Mouse (Mus musculus): ENCODE data around the gene Acyp1. TPM values are rescaled to one million over a fixed set of nuclear protein-coding genes. Genes with fewer than 3 reads are reported as not detected.

Acyp1 gene
- polyA plus RNA-seq, 1 experiment from 2014 or later = 75.7 TPM

GRCm38 (mm10) chr12:85264940-85265339 lies 23.3 kb downstream of the Acyp1 start:
- no peak for ATAC-seq
- WGBS = 69% methylated on average over 7 of the region's 7 CpGs

GRCm38 (mm10) chr12:85264531-85264930 lies 23.7 kb downstream of the Acyp1 start:
- peaks cover 17% of the 10 kb centered on the region; the same call in 1 of the 2 replicates for H3K36me3 ChIP-seq (ENCODE audit: poor library complexity, severe bottlenecking)
- ATAC-seq = no peak
- peaks cover 3% of the 10 kb centered on the region; the same call in 1 of the 2 replicates for H3K4me1 ChIP-seq
- no peak overlapping the region for H3K4me2 ChIP-seq
- no peak overlapping the region for H3K4me3 ChIP-seq
- 84% methylated on average over 8 of the region's 8 CpGs for WGBS
- H3K9ac ChIP-seq = no peak overlapping the region
- H3K9me3 ChIP-seq (replicated peaks) = no peaks in the 10 kb centered on the region
- H3K27me3 ChIP-seq = no peaks in the 10 kb centered on the region
- no peak overlapping the region for H3K27ac ChIP-seq

More at GRCm38 (mm10) chr12:85264940-85265339, 23.3 kb downstream of the Acyp1 start:
- H3K4me1 ChIP-seq = peaks cover 6% of the 10 kb centered on the region
- H3K9ac ChIP-seq = no peak overlapping the region
- no peak overlapping the region for H3K27ac ChIP-seq
- no peaks in the 10 kb centered on the region for H3K27me3 ChIP-seq
- no peak overlapping the region for H3K4me3 ChIP-seq
- H3K9me3 ChIP-seq (replicated peaks) = no peaks in the 10 kb centered on the region
- no peak overlapping the region for H3K4me2 ChIP-seq
- H3K36me3 ChIP-seq (ENCODE audit: poor library complexity, severe bottlenecking) = peaks cover 17% of the 10 kb centered on the region; the same call in 1 of the 2 replicates

GRCm38 (mm10) chr12:85263190-85263589 lies 25.0 kb downstream of the Acyp1 start:
- no peak for ATAC-seq
- 79% methylated on average over 5 of the region's 5 CpGs for WGBS
- H3K27ac ChIP-seq = no peak overlapping the region
- H3K4me3 ChIP-seq = no peak overlapping the region
- H3K36me3 ChIP-seq (ENCODE audit: poor library complexity, severe bottlenecking) = peaks cover 19% of the 10 kb centered on the region; the same call in 1 of the 2 replicates
- H3K9ac ChIP-seq = no peak overlapping the region
- H3K27me3 ChIP-seq = no peaks in the 10 kb centered on the region
- peaks cover 3% of the 10 kb centered on the region; the same call in 1 of the 2 replicates for H3K4me1 ChIP-seq
- no peak overlapping the region for H3K4me2 ChIP-seq
- no peaks in the 10 kb centered on the region for H3K9me3 ChIP-seq (replicated peaks)

GRCm38 (mm10) chr12:85262489-85262888 lies 25.7 kb downstream of the Acyp1 start:
- no peak overlapping the region for H3K27ac ChIP-seq
- ATAC-seq = no peak

GRCm38 (mm10) chr12:85257008-85257639 lies 31.1 kb downstream of the Acyp1 start:
- no peaks in the 10 kb centered on the region for H3K9me3 ChIP-seq (replicated peaks)
- no peaks in the 10 kb centered on the region for H3K27me3 ChIP-seq
- H3K36me3 ChIP-seq (ENCODE audit: poor library complexity, severe bottlenecking) = 0 out of 2 replicates have a peak, but pooled peaks cover 2% of the 10 kb centered on the region
- ATAC-seq = no peak
- H3K4me3 ChIP-seq = no peak overlapping the region
- no peak overlapping the region for H3K27ac ChIP-seq
- no peaks in the 10 kb centered on the region for H3K4me1 ChIP-seq
- no peak overlapping the region for H3K9ac ChIP-seq
- H3K4me2 ChIP-seq = no peak overlapping the region
- 87% methylated on average over 7 of the region's 7 CpGs for WGBS

More at GRCm38 (mm10) chr12:85262489-85262888, 25.7 kb downstream of the Acyp1 start:
- Histone ChIP-seq H3K36me3 (ENCODE audit: poor library complexity, severe bottlenecking) (peaks cover 16% of the 10 kb centered on the region; the same call in 1 of the 2 replicates), H3K4me2 (no peak overlapping the region), H3K9me3 (replicated peaks) (no peaks in the 10 kb centered on the region), H3K9ac (no peak overlapping the region), H3K27me3 (no peaks in the 10 kb centered on the region), H3K4me3 (no peak overlapping the region), H3K4me1 (peaks cover 3% of the 10 kb centered on the region; the same call in 1 of the 2 replicates)
- WGBS = 55% methylated on average over 10 of the region's 10 CpGs

GRCm38 (mm10) chr12:85256074-85256751 lies 32.0 kb downstream of the Acyp1 start:
- no peaks in the 10 kb centered on the region for H3K9me3 ChIP-seq (replicated peaks)
- no peak overlapping the region for H3K9ac ChIP-seq
- no peak overlapping the region for H3K4me2 ChIP-seq
- no peak overlapping the region for H3K27ac ChIP-seq
- 78% methylated on average over 7 of the region's 7 CpGs for WGBS
- no peaks in the 10 kb centered on the region for H3K4me1 ChIP-seq
- no peak for ATAC-seq
- H3K4me3 ChIP-seq = no peak overlapping the region
- 0 out of 2 replicates have a peak, but pooled peaks cover 2% of the 10 kb centered on the region for H3K36me3 ChIP-seq (ENCODE audit: poor library complexity, severe bottlenecking)
- H3K27me3 ChIP-seq = no peaks in the 10 kb centered on the region

- no peak overlapping the region for H3K9ac ChIP-seq
- no peak overlapping the region for H3K4me2 ChIP-seq
- H3K36me3 ChIP-seq (ENCODE audit: poor library complexity, severe bottlenecking) = peaks cover 7% of the 10 kb centered on the region; the same call in 1 of the 2 replicates
- H3K4me1 ChIP-seq = no peaks in the 10 kb centered on the region
- WGBS = 92% methylated on average over 3 of the region's 3 CpGs
- ATAC-seq = no peak
- H3K27ac ChIP-seq = no peak overlapping the region
- no peaks in the 10 kb centered on the region for H3K9me3 ChIP-seq (replicated peaks)
- H3K27me3 ChIP-seq = no peaks in the 10 kb centered on the region
- H3K4me3 ChIP-seq = no peak overlapping the region
Measured at GRCm38 (mm10) chr12:85252083-85252482, 36.2 kb downstream of the Acyp1 start.

- Histone ChIP-seq H3K9ac (no peak overlapping the region), H3K36me3 (ENCODE audit: poor library complexity, severe bottlenecking) (peaks cover 13% of the 10 kb centered on the region; the same call in 1 of the 2 replicates), H3K4me1 (no peaks in the 10 kb centered on the region), H3K27me3 (no peaks in the 10 kb centered on the region), H3K27ac (no peak overlapping the region), H3K4me3 (no peak overlapping the region), H3K4me2 (no peak overlapping the region), H3K9me3 (replicated peaks) (no peaks in the 10 kb centered on the region)
- WGBS = 88% methylated on average over 5 of the region's 5 CpGs
- ATAC-seq = no peak
Measured at GRCm38 (mm10) chr12:85237553-85237952, 50.7 kb downstream of the Acyp1 start.

GRCm38 (mm10) chr12:85233376-85234358 lies 54.6 kb downstream of the Acyp1 start:
- no peaks in the 10 kb centered on the region for H3K4me1 ChIP-seq
- H3K27ac ChIP-seq = no peak overlapping the region
- H3K4me2 ChIP-seq = no peak overlapping the region
- H3K27me3 ChIP-seq = no peaks in the 10 kb centered on the region
- H3K36me3 ChIP-seq (ENCODE audit: poor library complexity, severe bottlenecking) = peaks cover 13% of the 10 kb centered on the region; the same call in 1 of the 2 replicates
- H3K9me3 ChIP-seq (replicated peaks) = no peaks in the 10 kb centered on the region
- no peak overlapping the region for H3K4me3 ChIP-seq
- H3K9ac ChIP-seq = no peak overlapping the region
- WGBS = 80% methylated on average over 21 of the region's 21 CpGs
- no peak for ATAC-seq

- peaks cover 47% of the 10 kb centered on the region for H3K36me3 ChIP-seq (ENCODE audit: poor library complexity, severe bottlenecking)
- no peaks in the 10 kb centered on the region for H3K4me1 ChIP-seq
- WGBS = 60% methylated on average over 15 of the region's 15 CpGs
- H3K9me3 ChIP-seq (replicated peaks) = no peaks in the 10 kb centered on the region
- no peak for ATAC-seq
- H3K4me3 ChIP-seq = no peak overlapping the region
- H3K4me2 ChIP-seq = no peak overlapping the region
- H3K9ac ChIP-seq = no peak overlapping the region
- no peaks in the 10 kb centered on the region for H3K27me3 ChIP-seq
- H3K27ac ChIP-seq = no peak overlapping the region
Measured at GRCm38 (mm10) chr12:85227876-85228599, 60.2 kb downstream of the Acyp1 start.

- no peak overlapping the region for H3K4me3 ChIP-seq
- H3K27me3 ChIP-seq = no peaks in the 10 kb centered on the region
- no peaks in the 10 kb centered on the region for H3K4me1 ChIP-seq
- H3K36me3 ChIP-seq (ENCODE audit: poor library complexity, severe bottlenecking) = peaks cover 55% of the 10 kb centered on the region
- WGBS = 79% methylated on average over 7 of the region's 7 CpGs
- H3K4me2 ChIP-seq = no peak overlapping the region
- H3K9ac ChIP-seq = no peak overlapping the region
- no peak for ATAC-seq
- H3K27ac ChIP-seq = no peak overlapping the region
- no peaks in the 10 kb centered on the region for H3K9me3 ChIP-seq (replicated peaks)
Measured at GRCm38 (mm10) chr12:85227227-85227626, 61.0 kb downstream of the Acyp1 start.

Measured in forebrain, embryonic 13.5 days (tissue).